Mouse (Mus musculus): Measurements from ENCODE around the gene Cog6. TPM values are rescaled to one million over a fixed set of nuclear protein-coding genes. Genes with fewer than 3 reads are reported as not detected.

Gene Cog6
- polyA plus RNA-seq, 1 experiment from 2014 or later: 42.1 TPM

DNA sequence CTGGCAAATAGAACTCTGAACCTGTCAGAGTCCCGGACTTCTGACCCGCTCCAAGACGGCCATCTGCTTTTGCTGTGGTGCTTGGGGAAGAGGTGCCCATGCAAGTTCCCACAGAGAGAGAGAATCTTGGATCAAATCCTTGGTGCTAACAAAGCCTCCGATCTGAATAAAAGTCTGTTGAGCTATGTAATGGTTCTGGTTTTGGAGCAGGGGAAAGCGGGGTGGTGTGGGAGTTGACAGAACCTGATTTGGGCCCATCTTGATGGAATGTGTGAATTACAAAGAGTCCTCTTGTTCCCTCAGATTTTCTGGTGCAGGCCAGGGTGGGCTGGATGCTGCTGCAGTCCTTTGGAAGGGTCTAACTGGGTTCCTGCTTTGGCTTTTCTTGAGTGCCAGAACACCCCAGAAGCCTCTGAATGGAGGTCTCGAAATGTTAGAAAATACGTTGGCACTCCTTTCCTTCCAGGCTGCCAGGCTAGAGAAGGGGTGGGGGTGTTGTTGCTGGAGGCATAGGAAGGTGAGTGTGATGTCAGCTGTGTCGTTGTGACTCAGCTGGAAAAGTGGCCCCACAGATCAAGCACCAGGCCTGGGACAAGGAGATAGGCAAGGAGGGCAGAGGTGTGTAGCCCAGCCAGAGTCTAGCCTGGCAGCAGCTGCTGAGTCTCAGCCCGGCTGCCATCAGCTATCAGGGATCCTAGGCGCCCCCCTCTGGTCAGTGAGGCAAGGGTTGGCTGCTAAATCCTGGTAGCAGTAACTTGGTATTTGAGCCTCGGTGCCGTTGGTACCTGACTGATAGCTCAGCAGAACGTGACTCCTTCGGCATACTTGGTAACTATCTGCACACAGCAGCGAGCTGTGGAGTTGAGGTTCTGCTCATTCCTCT, 42.1 kb downstream of the Cog6 start:
- no peaks in the 10 kb centered on the region for H3K4me1 ChIP-seq (replicated peaks; ENCODE audit: insufficient read depth, low read length)
- no peak overlapping the region for H3K4me3 ChIP-seq (replicated peaks; ENCODE audit: low read depth, low read length)
- H3K9ac ChIP-seq (ENCODE audit: low read depth, low read length): no peak overlapping the region
- DNase-seq (ENCODE audit: low spot score) (peak; percentile 79), ATAC-seq (replicated peaks; ENCODE audit: low FRiP score, low read depth) (peak; percentile 61; the same call in 1 of the 2 replicates)
- peak; percentile 81 for TF ChIP-seq CTCF (IDR thresholded peaks at IDR 0.05; ENCODE audit: low read depth)
- no peaks in the 10 kb centered on the region for H3K9me3 ChIP-seq (replicated peaks; ENCODE audit: low read length)
- WGBS: 49% methylated on average over 15 of the region's 15 CpGs
- no peak overlapping the region for H3K4me2 ChIP-seq (ENCODE audit: low read length)
- no peaks in the 10 kb centered on the region for H3K27me3 ChIP-seq (ENCODE audit: insufficient read depth, low read length)
- no peak overlapping the region for H3K27ac ChIP-seq
- H3K36me3 ChIP-seq (ENCODE audit: insufficient read depth, low read length): no peaks in the 10 kb centered on the region

- DNase-seq (ENCODE audit: low spot score): no peak
- Histone ChIP-seq H3K9me3 (replicated peaks; ENCODE audit: low read length) (no peaks in the 10 kb centered on the region), H3K36me3 (ENCODE audit: insufficient read depth, low read length) (no peaks in the 10 kb centered on the region), H3K4me1 (replicated peaks; ENCODE audit: insufficient read depth, low read length) (no peaks in the 10 kb centered on the region), H3K27ac (no peak overlapping the region), H3K4me3 (replicated peaks; ENCODE audit: low read depth, low read length) (no peak overlapping the region), H3K4me2 (ENCODE audit: low read length) (no peak overlapping the region), H3K27me3 (ENCODE audit: insufficient read depth, low read length) (no peaks in the 10 kb centered on the region), H3K9ac (ENCODE audit: low read depth, low read length) (no peak overlapping the region)
- ATAC-seq (replicated peaks; ENCODE audit: low FRiP score, low read depth): no peak
- WGBS: 78% methylated on average over 7 of the region's 7 CpGs
- no peak for TF ChIP-seq CTCF (IDR thresholded peaks at IDR 0.05; ENCODE audit: low read depth)
These were observed 44.1 kb downstream of the Cog6 start for GRCm38 (mm10) chr3:52972916-52973315.

- Histone ChIP-seq H3K4me1 (replicated peaks; ENCODE audit: insufficient read depth, low read length) (no peaks in the 10 kb centered on the region), H3K27ac (no peak overlapping the region), H3K9me3 (replicated peaks; ENCODE audit: low read length) (no peaks in the 10 kb centered on the region), H3K9ac (ENCODE audit: low read depth, low read length) (no peak overlapping the region), H3K27me3 (ENCODE audit: insufficient read depth, low read length) (no peaks in the 10 kb centered on the region), H3K4me3 (replicated peaks; ENCODE audit: low read depth, low read length) (no peak overlapping the region), H3K4me2 (ENCODE audit: low read length) (no peak overlapping the region), H3K36me3 (ENCODE audit: insufficient read depth, low read length) (no peaks in the 10 kb centered on the region)
- no peak for DNase-seq (ENCODE audit: low spot score)
- 85% methylated on average over 5 of the region's 5 CpGs for WGBS
- ATAC-seq (replicated peaks; ENCODE audit: low FRiP score, low read depth): no peak
- peak; percentile 23; the same call in 1 of the 2 replicates for TF ChIP-seq CTCF (IDR thresholded peaks at IDR 0.05; ENCODE audit: low read depth)
These were observed 50.0 kb downstream of the Cog6 start for GRCm38 (mm10) chr3:52967046-52967445.

GRCm38 (mm10) chr3:52964206-52964605, 52.8 kb downstream of the Cog6 start:
- WGBS: 81% methylated on average over 7 of the region's 7 CpGs
- H3K4me3 ChIP-seq (replicated peaks; ENCODE audit: low read depth, low read length): no peak overlapping the region

GRCm38 (mm10) chr3:52963441-52963840, 53.6 kb downstream of the Cog6 start:
- H3K27me3 ChIP-seq (ENCODE audit: insufficient read depth, low read length): no peaks in the 10 kb centered on the region
- H3K4me3 ChIP-seq (replicated peaks; ENCODE audit: low read depth, low read length): no peak overlapping the region
- TF ChIP-seq CTCF (IDR thresholded peaks at IDR 0.05; ENCODE audit: low read depth): no peak
- no peaks in the 10 kb centered on the region for H3K4me1 ChIP-seq (replicated peaks; ENCODE audit: insufficient read depth, low read length)
- no peaks in the 10 kb centered on the region for H3K9me3 ChIP-seq (replicated peaks; ENCODE audit: low read length)
- H3K27ac ChIP-seq: no peak overlapping the region
- no peak for DNase-seq (ENCODE audit: low spot score)
- no peak overlapping the region for H3K9ac ChIP-seq (ENCODE audit: low read depth, low read length)
- 87% methylated on average over 8 of the region's 8 CpGs for WGBS
- ATAC-seq (replicated peaks; ENCODE audit: low FRiP score, low read depth): no peak
- no peaks in the 10 kb centered on the region for H3K36me3 ChIP-seq (ENCODE audit: insufficient read depth, low read length)
- H3K4me2 ChIP-seq (ENCODE audit: low read length): no peak overlapping the region

More at GRCm38 (mm10) chr3:52964206-52964605, 52.8 kb downstream of the Cog6 start:
- Histone ChIP-seq H3K27me3 (ENCODE audit: insufficient read depth, low read length) (no peaks in the 10 kb centered on the region), H3K9ac (ENCODE audit: low read depth, low read length) (no peak overlapping the region), H3K4me1 (replicated peaks; ENCODE audit: insufficient read depth, low read length) (no peaks in the 10 kb centered on the region), H3K4me2 (ENCODE audit: low read length) (no peak overlapping the region), H3K27ac (no peak overlapping the region), H3K36me3 (ENCODE audit: insufficient read depth, low read length) (no peaks in the 10 kb centered on the region), H3K9me3 (replicated peaks; ENCODE audit: low read length) (no peaks in the 10 kb centered on the region)
- no peak for ATAC-seq (replicated peaks; ENCODE audit: low FRiP score, low read depth)
- no peak for DNase-seq (ENCODE audit: low spot score)
- TF ChIP-seq CTCF (IDR thresholded peaks at IDR 0.05; ENCODE audit: low read depth): no peak

DNA sequence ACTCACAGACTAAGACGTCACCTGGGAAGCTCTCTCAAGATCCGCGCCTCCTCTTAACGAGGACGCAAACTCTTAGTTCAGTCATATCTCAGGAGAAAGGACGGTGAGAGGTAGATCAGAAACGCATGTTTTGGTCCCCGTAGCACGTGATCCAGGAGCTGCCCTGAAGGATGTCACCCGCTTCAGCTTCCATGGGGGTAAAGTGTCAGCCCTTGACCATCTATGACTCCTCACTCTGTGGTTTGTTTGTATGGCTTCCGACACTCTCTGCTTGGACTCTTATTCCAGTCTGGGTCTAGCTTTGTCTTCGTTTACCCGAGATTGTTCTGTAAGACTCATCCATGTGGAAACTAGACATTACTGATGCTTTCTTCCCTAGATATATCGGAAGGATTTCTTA, 54.6 kb downstream of the Cog6 start:
- no peaks in the 10 kb centered on the region for H3K9me3 ChIP-seq (replicated peaks; ENCODE audit: low read length)
- no peak overlapping the region for H3K27ac ChIP-seq
- no peak overlapping the region for H3K4me2 ChIP-seq (ENCODE audit: low read length)
- H3K27me3 ChIP-seq (ENCODE audit: insufficient read depth, low read length): no peaks in the 10 kb centered on the region
- DNase-seq (ENCODE audit: low spot score) (no peak), ATAC-seq (replicated peaks; ENCODE audit: low FRiP score, low read depth) (no peak)
- TF ChIP-seq CTCF (IDR thresholded peaks at IDR 0.05; ENCODE audit: low read depth): no peak
- no peak overlapping the region for H3K9ac ChIP-seq (ENCODE audit: low read depth, low read length)
- WGBS: 96% methylated on average over 14 of the region's 14 CpGs
- no peaks in the 10 kb centered on the region for H3K4me1 ChIP-seq (replicated peaks; ENCODE audit: insufficient read depth, low read length)
- H3K4me3 ChIP-seq (replicated peaks; ENCODE audit: low read depth, low read length): no peak overlapping the region
- no peaks in the 10 kb centered on the region for H3K36me3 ChIP-seq (ENCODE audit: insufficient read depth, low read length)

Measured in kidney, postnatal 0 days (tissue).